Mouse (Mus musculus) embryonic fibroblast, embryonic 13.5 days (primary cell): ENCODE results near the gene Anxa1.

ENCODE experiments used
- CTCF ChIP-seq: IDR thresholded peaks from 2 replicates; pipeline ENCODE4 v1.5.1; 2011; ENCODE audit warnings: mild to moderate bottlenecking, control low read depth, low read length, moderate library complexity, borderline replicate concordance; ENCODE audit not compliant: insufficient read depth
- POLR2A ChIP-seq: IDR thresholded peaks from 2 replicates; pipeline ENCODE4 v1.6.1; 2011; ENCODE audit warnings: low read depth, mild to moderate bottlenecking, control low read depth, low read length, moderate library complexity

GRCm38 (mm10) chr19:20344052-20344451, 46.7 kb downstream of the Anxa1 start:
- no peak for TF ChIP-seq POLR2A
- TF ChIP-seq CTCF: no peak
